Comparison of ENCODE assay signal across 8 mouse cellular contexts in the genomic region with DNA sequence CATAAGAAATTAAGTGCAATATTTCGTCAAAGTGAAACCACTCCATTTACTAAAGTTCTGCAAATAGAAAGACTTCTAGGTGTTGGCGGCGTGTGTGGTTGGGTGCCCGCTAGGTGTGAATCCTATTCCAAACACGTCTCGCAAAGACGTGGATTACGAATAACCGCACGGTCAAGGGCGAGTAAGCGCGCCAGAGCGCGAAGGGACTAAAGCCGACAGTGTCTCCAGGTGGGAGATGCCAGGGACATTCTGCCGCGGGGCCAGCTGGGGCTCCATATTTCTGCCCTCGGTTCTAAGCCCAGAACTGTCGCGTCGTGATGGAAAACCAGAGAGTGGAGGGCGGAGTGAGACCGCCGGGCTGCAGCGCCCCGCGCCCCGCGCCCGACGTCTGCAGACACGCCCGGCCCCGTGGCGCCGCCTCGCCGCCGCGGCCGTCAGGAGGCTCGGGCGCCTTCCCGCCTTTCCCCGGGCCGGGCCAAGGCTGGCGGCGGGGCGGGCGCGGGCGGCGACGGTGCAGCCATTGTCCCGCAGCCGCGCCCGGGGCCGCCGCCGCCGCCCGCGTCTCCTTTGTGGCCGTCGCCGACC. TPM values are rescaled to one million over a fixed set of nuclear protein-coding genes. Genes with fewer than 3 reads are reported as not detected.
DNase-seq lines count a peak whose midpoint lies in the region; ATAC-seq and TF ChIP-seq lines count a peak whose summit lies in the region.

No protein-coding gene starts in this region.

- H3K4me3 ChIP-seq in bone marrow, adult 2 months (replicated peaks; ENCODE audit: control insufficient read depth, low read depth, low read length): peak overlapping the region; percentile 93
- peak overlapping the region; percentile 48 for H3K4me3 ChIP-seq in embryonic fibroblast, embryonic 13.5 days (ENCODE audit: insufficient read depth, low read length)
- peak overlapping the region; percentile 91 for H3K4me3 ChIP-seq in heart, embryonic 15.5 days
- H3K4me3 ChIP-seq in liver, postnatal 0 days (ENCODE audit: low read depth, low read length): peak overlapping the region; percentile 82
- H3K4me3 ChIP-seq in neural tube, embryonic 13.5 days: peak overlapping the region; percentile 74

- peaks cover 3% of the 10 kb centered on the region for H3K4me1 ChIP-seq in bone marrow, adult 2 months (ENCODE audit: control insufficient read depth, insufficient read depth, low read length)
- no peaks in the 10 kb centered on the region for H3K4me1 ChIP-seq in embryonic fibroblast, embryonic 13.5 days (ENCODE audit: control insufficient read depth, insufficient read depth, low read length)
- peaks cover 8% of the 10 kb centered on the region; the same call in 1 of the 2 replicates for H3K4me1 ChIP-seq in heart, embryonic 15.5 days (replicated peaks)
- peaks cover 22% of the 10 kb centered on the region for H3K4me1 ChIP-seq in liver, postnatal 0 days (ENCODE audit: insufficient read depth)
- H3K4me1 ChIP-seq in neural tube, embryonic 13.5 days (replicated peaks): peaks cover 26% of the 10 kb centered on the region

- TF ChIP-seq EP300 in liver, postnatal 0 days (IDR thresholded peaks at IDR 0.05; ENCODE audit: low read depth): no peak

- H3K27ac ChIP-seq in bone marrow, adult 2 months (ENCODE audit: control insufficient read depth, insufficient read depth, low read depth, low read length, poor library complexity): peak overlapping the region; percentile 58
- H3K27ac ChIP-seq in embryonic fibroblast, embryonic 13.5 days (ENCODE audit: insufficient read depth, low read length): no peak overlapping the region
- H3K27ac ChIP-seq in heart, embryonic 15.5 days: peak overlapping the region; percentile 87
- H3K27ac ChIP-seq in liver, postnatal 0 days (ENCODE audit: low read depth): peak overlapping the region; percentile 74
- peak overlapping the region; percentile 92 for H3K27ac ChIP-seq in neural tube, embryonic 13.5 days (replicated peaks)

- peak overlapping the region; percentile 82 for H3K4me2 ChIP-seq in heart, embryonic 15.5 days
- H3K4me2 ChIP-seq in liver, postnatal 0 days (ENCODE audit: low read depth, low read length): peak overlapping the region; percentile 99
- peak overlapping the region; percentile 66 for H3K4me2 ChIP-seq in neural tube, embryonic 13.5 days

- H3K9ac ChIP-seq in heart, embryonic 15.5 days: peak overlapping the region; percentile 88
- peak overlapping the region; percentile 83 for H3K9ac ChIP-seq in liver, postnatal 0 days (replicated peaks)
- peak overlapping the region; percentile 90 for H3K9ac ChIP-seq in neural tube, embryonic 13.5 days

- no peak; the same call in 1 of the 2 replicates for TF ChIP-seq POLR2A in bone marrow, adult 2 months (IDR thresholded peaks at IDR 0.05; ENCODE audit: borderline replicate concordance, control insufficient read depth, low read depth, low read length)
- TF ChIP-seq POLR2A in embryonic fibroblast, embryonic 13.5 days (IDR thresholded peaks at IDR 0.05; ENCODE audit: low read depth, low read length): peak; percentile 34

- no peaks in the 10 kb centered on the region for H3K36me3 ChIP-seq in heart, embryonic 15.5 days
- no peaks in the 10 kb centered on the region for H3K36me3 ChIP-seq in liver, postnatal 0 days (replicated peaks; ENCODE audit: insufficient read depth, low read length)
- H3K36me3 ChIP-seq in neural tube, embryonic 13.5 days: no peaks in the 10 kb centered on the region

- 2% methylated on average over 67 of the region's 68 CpGs for WGBS in bone marrow, adult 2 months
- whole genome bisulfite sequencing in heart, embryonic 15.5 days: under 1% methylated on average over 60 of the region's 68 CpGs
- under 1% methylated on average over 62 of the region's 68 CpGs for WGBS in liver, postnatal 0 days (ENCODE audit: insufficient replicate concordance)
- WGBS in neural tube, embryonic 13.5 days: under 1% methylated on average over 57 of the region's 68 CpGs

- H3K27me3 ChIP-seq in heart, embryonic 15.5 days: 0 out of 2 replicates have a peak, but pooled peaks cover 4% of the 10 kb centered on the region
- peaks cover 4% of the 10 kb centered on the region; the same call in 1 of the 2 replicates for H3K27me3 ChIP-seq in liver, postnatal 0 days (ENCODE audit: insufficient read depth, low read length)
- peaks cover 14% of the 10 kb centered on the region for H3K27me3 ChIP-seq in neural tube, embryonic 13.5 days

- peak; percentile 3; the same call in 1 of the 2 replicates for TF ChIP-seq CTCF in bone marrow, adult 2 months (IDR thresholded peaks at IDR 0.05; ENCODE audit: control insufficient read depth, insufficient read depth, low read length)
- TF ChIP-seq CTCF in embryonic fibroblast, embryonic 13.5 days (IDR thresholded peaks at IDR 0.05; ENCODE audit: borderline replicate concordance, insufficient read depth, low read length): no peak
- no peak for TF ChIP-seq CTCF in liver, postnatal 0 days (IDR thresholded peaks at IDR 0.05; ENCODE audit: low read depth)

- peak; percentile 13 to 34 for DNase-seq in CD8-positive naive resting alpha-beta T cell, adult 2 months (ENCODE audit: low read depth in 2 of 2, low spot score in 2 of 2)
- DNase-seq in kidney, postnatal 14 days: peak; percentile 70
- peak; percentile 62 for DNase-seq in liver, postnatal 0 days
- DNase-seq in thymus, postnatal 14 days: peak; percentile 52

- no peaks in the 10 kb centered on the region for H3K9me3 ChIP-seq in heart, embryonic 15.5 days (replicated peaks)
- no peaks in the 10 kb centered on the region for H3K9me3 ChIP-seq in liver, postnatal 0 days (ENCODE audit: low read length)
- no peaks in the 10 kb centered on the region for H3K9me3 ChIP-seq in neural tube, embryonic 13.5 days

- peak; percentile 71 for ATAC-seq in heart, embryonic 15.5 days (replicated peaks; ENCODE audit: insufficient number of reproducible peaks, insufficient read depth, low FRiP score, low read depth)
- ATAC-seq in liver, postnatal 0 days: peak; percentile 81
- ATAC-seq in neural tube, embryonic 13.5 days (ENCODE audit: low read depth): peak; percentile 76

RNA-seq across cellular contexts. Expression of a gene that starts 0.9 kb away (rescaled TPM):
- polyA plus RNA-seq in bone marrow, adult 2 months (2011; ENCODE audit: insufficient read depth, insufficient read length, low replicate concordance, missing spikeins): 1.3 and 4.9 TPM in 2 replicates
- 5.0 and 6.9 TPM in 2 replicates for polyA plus RNA-seq in embryonic fibroblast, embryonic 13.5 days (2011; ENCODE audit: insufficient read length, low read depth, missing spikeins)
- 11.0 and 13.1 TPM in 2 replicates for polyA plus RNA-seq in heart, embryonic 15.5 days (2015; fragmentation: Nextera tagmentation; extraction: Ambion mirVana)
- 1.9 and 2.3 TPM in 2 replicates for polyA plus RNA-seq in liver, postnatal 0 days (2015; fragmentation: Nextera tagmentation; extraction: Ambion mirVana)
- 18.5 and 20.4 TPM in 2 replicates for polyA plus RNA-seq in neural tube, embryonic 13.5 days (2015; fragmentation: Nextera tagmentation; extraction: Ambion mirVana)

RNA-seq across cellular contexts. Expression of a gene that starts 41.6 kb away (rescaled TPM):
- 22.7 and 62.2 TPM in 2 replicates for polyA plus RNA-seq in bone marrow, adult 2 months (2011; ENCODE audit: insufficient read depth, insufficient read length, low replicate concordance, missing spikeins)
- polyA plus RNA-seq in embryonic fibroblast, embryonic 13.5 days (2011; ENCODE audit: insufficient read length, low read depth, missing spikeins): 91.1 and 110 TPM in 2 replicates
- 33.1 and 43.1 TPM in 2 replicates for polyA plus RNA-seq in heart, embryonic 15.5 days (2015; fragmentation: Nextera tagmentation; extraction: Ambion mirVana)
- 32.2 and 34.2 TPM in 2 replicates for polyA plus RNA-seq in liver, postnatal 0 days (2015; fragmentation: Nextera tagmentation; extraction: Ambion mirVana)
- 24.9 and 28.2 TPM in 2 replicates for polyA plus RNA-seq in neural tube, embryonic 13.5 days (2015; fragmentation: Nextera tagmentation; extraction: Ambion mirVana)

RNA-seq across cellular contexts. Expression of a gene that starts 41.9 kb away (rescaled TPM):
- polyA plus RNA-seq in bone marrow, adult 2 months (2011; ENCODE audit: insufficient read depth, insufficient read length, low replicate concordance, missing spikeins): 178 and 215 TPM in 2 replicates
- polyA plus RNA-seq in embryonic fibroblast, embryonic 13.5 days (2011; ENCODE audit: insufficient read length, low read depth, missing spikeins): 183 and 229 TPM in 2 replicates
- polyA plus RNA-seq in heart, embryonic 15.5 days (2015; fragmentation: Nextera tagmentation; extraction: Ambion mirVana): 262 and 276 TPM in 2 replicates
- 163 and 167 TPM in 2 replicates for polyA plus RNA-seq in liver, postnatal 0 days (2015; fragmentation: Nextera tagmentation; extraction: Ambion mirVana)
- 344 and 395 TPM in 2 replicates for polyA plus RNA-seq in neural tube, embryonic 13.5 days (2015; fragmentation: Nextera tagmentation; extraction: Ambion mirVana)
